Mouse (Mus musculus) testis, adult 2 months (tissue): ENCODE data around the gene Col25a1. TPM values are rescaled to one million over a fixed set of nuclear protein-coding genes. Genes with fewer than 3 reads are reported as not detected.

Experiments
- H3K27ac ChIP-seq: fragments of 200-500 bp; 2 replicates; pipeline ENCODE4 v1.5.1; 2012; ENCODE audit warnings: low read depth, low read length; ENCODE audit not compliant: control insufficient read depth, insufficient read depth
- H3K27me3 ChIP-seq: fragments of 200-500 bp; 2 replicates; pipeline ENCODE4 v1.6.1; 2012; ENCODE audit warnings: mild to moderate bottlenecking, low read length, moderate library complexity; ENCODE audit not compliant: control insufficient read depth, insufficient read depth
- H3K36me3 ChIP-seq: fragments of 200-500 bp; 2 replicates; pipeline ENCODE4 v1.6.1; 2012; ENCODE audit warnings: mild to moderate bottlenecking, low read length; ENCODE audit not compliant: control insufficient read depth, insufficient read depth
- H3K4me1 ChIP-seq: fragments of 200-500 bp; 2 replicates; pipeline ENCODE4 v1.6.1; 2012; ENCODE audit warnings: low read length; ENCODE audit not compliant: control insufficient read depth, insufficient read depth
- H3K4me3 ChIP-seq: fragments of 200-500 bp; 2 replicates; pipeline ENCODE4 v1.5.1; 2012; ENCODE audit warnings: low read depth, mild to moderate bottlenecking, low read length, moderate library complexity, mixed read lengths; ENCODE audit not compliant: control insufficient read depth
- CTCF ChIP-seq: fragments of 200-500 bp; IDR thresholded peaks from 2 replicates; pipeline ENCODE4 v1.5.1; 2012; ENCODE audit warnings: low read depth, mild to moderate bottlenecking, inconsistent platforms, low read length, moderate library complexity; ENCODE audit not compliant: control insufficient read depth, insufficient read depth, insufficient replicate concordance
- POLR2A ChIP-seq: fragments of 200-500 bp; IDR thresholded peaks from 2 replicates; pipeline ENCODE4 v1.6.1; 2012; ENCODE audit warnings: low read depth, mild to moderate bottlenecking, inconsistent platforms, low read length, moderate library complexity; ENCODE audit not compliant: control insufficient read depth
- polyA plus RNA-seq: library from polyadenylated mRNA; depleted of rRNA; stranded (reverse); fragments of >200 nt; gene quantifications from 2 replicates; pipeline ENCODE4 v1.2.3, GENCODE M21; 2012

Col25a1 gene
- polyA plus RNA-seq, 1 experiment = 1.9 TPM

- H3K36me3 ChIP-seq = no peaks in the 10 kb centered on the region
- no peaks in the 10 kb centered on the region for H3K27me3 ChIP-seq
- no peaks in the 10 kb centered on the region for H3K4me1 ChIP-seq
- H3K4me3 ChIP-seq = no peak overlapping the region
- TF ChIP-seq POLR2A = no peak
- no peak for TF ChIP-seq CTCF
- H3K27ac ChIP-seq = no peak overlapping the region
Measured at GRCm38 (mm10) chr3:130361922-130362321, 230.6 kb downstream of the Col25a1 start.

- Histone ChIP-seq H3K4me3 (no peak overlapping the region), H3K36me3 (no peaks in the 10 kb centered on the region), H3K4me1 (no peaks in the 10 kb centered on the region), H3K27me3 (no peaks in the 10 kb centered on the region), H3K27ac (no peak overlapping the region; the same call in 1 of the 2 replicates)
- no peak for TF ChIP-seq POLR2A
- TF ChIP-seq CTCF = no peak
Measured at GRCm38 (mm10) chr3:130362797-130363367, 231.6 kb downstream of the Col25a1 start.

GRCm38 (mm10) chr3:130366917-130367610 is 235.8 kb downstream of the Col25a1 start:
- H3K4me3 ChIP-seq = no peak overlapping the region
- H3K27ac ChIP-seq = no peak overlapping the region
- no peak for TF ChIP-seq POLR2A
- TF ChIP-seq CTCF = no peak
- H3K4me1 ChIP-seq = no peaks in the 10 kb centered on the region
- H3K36me3 ChIP-seq = no peaks in the 10 kb centered on the region
- no peaks in the 10 kb centered on the region for H3K27me3 ChIP-seq

- Histone ChIP-seq H3K36me3 (no peaks in the 10 kb centered on the region), H3K27me3 (no peaks in the 10 kb centered on the region), H3K4me3 (no peak overlapping the region), H3K4me1 (no peaks in the 10 kb centered on the region), H3K27ac (no peak overlapping the region)
- TF ChIP-seq CTCF (no peak), POLR2A (no peak)
Measured at GRCm38 (mm10) chr3:130368352-130368751, 237.1 kb downstream of the Col25a1 start.

- no peak overlapping the region for H3K4me3 ChIP-seq
- no peaks in the 10 kb centered on the region for H3K27me3 ChIP-seq
- no peaks in the 10 kb centered on the region for H3K4me1 ChIP-seq
- H3K27ac ChIP-seq = no peak overlapping the region
- H3K36me3 ChIP-seq = no peaks in the 10 kb centered on the region
- TF ChIP-seq POLR2A (no peak), CTCF (no peak)
Measured at GRCm38 (mm10) chr3:130369113-130369512, 237.8 kb downstream of the Col25a1 start.

GRCm38 (mm10) chr3:130370167-130370566 is 238.9 kb downstream of the Col25a1 start:
- Histone ChIP-seq H3K36me3 (no peaks in the 10 kb centered on the region), H3K27ac (no peak overlapping the region), H3K4me3 (no peak overlapping the region), H3K4me1 (no peaks in the 10 kb centered on the region), H3K27me3 (no peaks in the 10 kb centered on the region)
- TF ChIP-seq CTCF (no peak), POLR2A (no peak)

- Histone ChIP-seq H3K4me1 (no peaks in the 10 kb centered on the region), H3K36me3 (no peaks in the 10 kb centered on the region), H3K27ac (no peak overlapping the region), H3K4me3 (no peak overlapping the region), H3K27me3 (no peaks in the 10 kb centered on the region)
- TF ChIP-seq CTCF (no peak), POLR2A (no peak)
Measured at GRCm38 (mm10) chr3:130373145-130373544, 241.8 kb downstream of the Col25a1 start.
